Mouse (Mus musculus) hindbrain, embryonic 10.5 days (tissue): Measurements from ENCODE around the gene Il25. TPM values are rescaled to one million over a fixed set of nuclear protein-coding genes. Genes with fewer than 3 reads are reported as not detected.
"Not testable (repeated sequence)": the region's sequence is repeated elsewhere in the genome, so short reads cannot be mapped to it uniquely, and the experiment has no call there.

Source experiments
- DNase-seq: peaks from one replicate; pipeline ENCODE4 v3.0.0-alpha.2; 2017; ENCODE audit warnings: low spot score
- H3K27ac ChIP-seq: fragments of 300-500 bp; sonication (generic); 2 replicates; pipeline ENCODE4 v1.5.1; 2016; ENCODE audit warnings: mild to moderate bottlenecking, moderate library complexity
- H3K27me3 ChIP-seq: fragments of 300-500 bp; sonication (generic); 2 replicates; pipeline ENCODE4 v1.6.1; 2016; ENCODE audit warnings: mild to moderate bottlenecking; ENCODE audit not compliant: poor library complexity, insufficient read depth, severe bottlenecking
- H3K36me3 ChIP-seq: fragments of 300-500 bp; sonication (generic); 2 replicates; pipeline ENCODE4 v1.6.1; 2016; ENCODE audit warnings: mild to moderate bottlenecking, moderate library complexity
- H3K4me1 ChIP-seq: fragments of 300-500 bp; sonication (generic); replicated peaks from 2 replicates; pipeline ENCODE4 v1.6.1; 2016; ENCODE audit warnings: mild to moderate bottlenecking
- H3K4me3 ChIP-seq: fragments of 300-500 bp; sonication (generic); 2 replicates; pipeline ENCODE4 v1.5.1; 2016; ENCODE audit warnings: mild to moderate bottlenecking, moderate library complexity
- H3K9me3 ChIP-seq: fragments of 300-500 bp; sonication (generic); 2 replicates; pipeline ENCODE4 v1.6.1; 2016; ENCODE audit warnings: mild to moderate bottlenecking, moderate library complexity
- WGBS: fragments of 180-500 bp; shearing (Covaris S2); methylation state at CpG from one replicate; pipeline ENCODE4 v1.1.7; 2016; 5-methylcytosine and 5-hydroxymethylcytosine counted together
- polyA plus RNA-seq: library from polyadenylated mRNA; unstranded; fragments of >200 nt; fragmentation: Nextera tagmentation; extraction: Ambion mirVana; gene quantifications from 2 replicates; pipeline ENCODE4 v1.2.1, GENCODE M21; 2016

Il25 gene
- polyA plus RNA-seq, 1 experiment from 2014 or later = 0.24 TPM

- DNase-seq, H3K9me3 ChIP-seq, H3K36me3 ChIP-seq, H3K27ac ChIP-seq, H3K27me3 ChIP-seq, H3K4me3 ChIP-seq, H3K4me1 ChIP-seq: not testable (repeated sequence)
- WGBS = 89% methylated on average over 11 of the region's 11 CpGs
Observed at GRCm38 (mm10) chr14:54947008-54947407, 14.5 kb downstream of the Il25 start.

DNA sequence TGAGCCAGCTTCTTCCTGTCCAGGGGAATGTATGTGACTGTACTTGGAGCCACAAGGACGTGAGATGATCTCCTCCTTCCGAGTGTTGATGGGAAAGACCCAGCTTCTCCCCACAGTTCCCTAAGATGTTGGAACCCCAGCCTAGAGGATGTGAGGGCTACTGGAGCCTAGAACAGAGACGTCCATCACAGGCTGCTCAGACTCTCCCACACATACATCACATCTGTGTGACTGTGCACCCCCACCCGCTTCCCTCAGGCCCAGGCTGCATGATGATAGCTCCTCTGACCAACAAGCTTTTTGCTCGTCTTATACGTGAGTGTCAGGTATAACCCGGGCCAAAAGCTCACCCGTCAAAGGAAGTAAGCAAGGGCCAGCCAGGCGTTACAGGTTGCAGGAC, 16.3 kb downstream of the Il25 start:
- DNase-seq = no peak
- Histone ChIP-seq H3K4me3 (no peak overlapping the region), H3K9me3 (no peaks in the 10 kb centered on the region), H3K27me3 (peaks cover 6% of the 10 kb centered on the region; the same call in 1 of the 2 replicates), H3K27ac (no peak overlapping the region), H3K36me3 (no peaks in the 10 kb centered on the region), H3K4me1 (no peaks in the 10 kb centered on the region)
- WGBS = 92% methylated on average over 9 of the region's 9 CpGs

GRCm38 (mm10) chr14:54950493-54950892, 18.0 kb downstream of the Il25 start:
- no peaks in the 10 kb centered on the region for H3K4me1 ChIP-seq
- H3K9me3 ChIP-seq = no peaks in the 10 kb centered on the region
- H3K27me3 ChIP-seq = peaks cover 6% of the 10 kb centered on the region; the same call in 1 of the 2 replicates
- DNase-seq = no peak
- H3K27ac ChIP-seq = no peak overlapping the region
- H3K4me3 ChIP-seq = no peak overlapping the region
- WGBS = 64% methylated on average over 12 of the region's 12 CpGs
- H3K36me3 ChIP-seq = no peaks in the 10 kb centered on the region

- Histone ChIP-seq H3K36me3 (no peaks in the 10 kb centered on the region), H3K4me1 (no peaks in the 10 kb centered on the region), H3K4me3 (no peak overlapping the region), H3K9me3 (no peaks in the 10 kb centered on the region), H3K27me3 (peaks cover 6% of the 10 kb centered on the region; the same call in 1 of the 2 replicates), H3K27ac (no peak overlapping the region)
- DNase-seq = no peak
- 88% methylated on average over 6 of the region's 6 CpGs for WGBS
Observed at GRCm38 (mm10) chr14:54951587-54951986, 19.1 kb downstream of the Il25 start.

DNA sequence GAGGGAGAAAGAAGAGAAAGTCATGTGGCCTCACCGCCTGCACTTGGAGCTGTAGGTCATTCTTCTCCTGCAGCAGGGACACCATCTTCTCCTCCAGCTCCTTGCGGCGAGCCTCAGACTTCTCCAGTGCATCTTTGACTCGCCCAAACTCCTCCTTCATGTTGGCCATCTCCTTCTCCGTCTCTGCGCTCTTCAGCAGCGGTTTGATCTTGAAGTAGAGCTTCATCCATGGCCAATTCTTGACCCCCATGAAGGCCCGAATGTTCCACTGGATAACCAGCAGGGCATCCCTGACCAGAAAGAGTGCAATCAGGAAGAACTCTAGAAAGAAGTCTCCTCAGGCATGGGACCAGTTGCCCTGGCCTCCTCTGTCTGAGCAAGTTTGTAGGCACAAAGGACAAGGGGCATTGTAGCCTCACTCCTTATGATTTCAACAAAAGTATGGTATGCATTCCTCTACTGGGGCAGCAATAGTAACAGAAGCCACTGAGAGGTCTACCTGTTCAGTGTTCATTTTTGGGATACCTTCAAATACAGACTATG, 21.2 kb downstream of the Il25 start:
- H3K9me3 ChIP-seq = no peaks in the 10 kb centered on the region
- no peak overlapping the region for H3K27ac ChIP-seq
- H3K36me3 ChIP-seq = no peaks in the 10 kb centered on the region
- H3K27me3 ChIP-seq = peaks cover 6% of the 10 kb centered on the region; the same call in 1 of the 2 replicates
- H3K4me1 ChIP-seq = no peaks in the 10 kb centered on the region
- 89% methylated on average over 8 of the region's 8 CpGs for WGBS
- no peak for DNase-seq
- H3K4me3 ChIP-seq = no peak overlapping the region

DNA sequence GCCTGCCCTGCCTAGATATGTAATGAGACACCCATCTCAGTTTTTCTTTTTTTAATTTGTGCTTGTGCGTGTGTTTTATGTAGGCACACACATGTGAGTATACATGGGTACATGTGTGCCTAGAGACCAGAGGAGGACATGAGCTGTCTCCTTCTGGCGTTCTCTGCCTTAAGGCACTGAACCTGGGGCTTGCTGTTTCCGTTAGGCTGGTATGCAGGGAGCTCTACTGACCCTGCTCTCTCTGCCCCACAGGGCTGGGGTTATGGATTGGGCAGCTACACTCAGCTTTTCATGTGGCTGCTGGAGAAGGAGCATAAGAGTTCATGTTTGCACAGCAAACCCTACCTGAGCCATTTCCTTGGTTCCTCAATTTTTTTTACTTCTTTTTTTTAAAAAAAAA, 22.0 kb downstream of the Il25 start:
- DNase-seq = no peak
- H3K27me3 ChIP-seq = 0 out of 2 replicates have a peak, but pooled peaks cover 3% of the 10 kb centered on the region
- no peaks in the 10 kb centered on the region for H3K9me3 ChIP-seq
- no peaks in the 10 kb centered on the region for H3K36me3 ChIP-seq
- H3K27ac ChIP-seq = no peak overlapping the region
- no peak overlapping the region for H3K4me3 ChIP-seq
- 78% methylated on average over 3 of the region's 3 CpGs for WGBS
- no peaks in the 10 kb centered on the region for H3K4me1 ChIP-seq

DNA sequence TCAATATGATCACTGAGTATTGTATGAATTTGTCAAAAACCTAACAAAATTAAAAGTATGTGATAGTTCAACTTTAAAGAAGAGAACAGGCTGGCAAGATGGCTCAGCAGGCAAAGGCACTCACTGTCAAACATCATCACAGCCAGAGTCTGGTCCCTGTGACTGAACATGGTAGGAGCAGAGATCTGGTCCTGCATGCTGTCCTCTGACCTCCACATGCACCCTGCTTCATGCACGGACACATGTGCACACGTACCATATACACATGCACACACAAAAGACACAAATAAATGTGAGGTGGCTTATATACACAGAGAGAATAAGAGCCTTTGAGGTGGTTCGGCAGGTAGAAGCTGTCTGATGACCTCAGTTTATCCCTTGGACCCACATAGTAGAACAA, 23.0 kb downstream of the Il25 start:
- no peaks in the 10 kb centered on the region for H3K9me3 ChIP-seq
- no peak for DNase-seq
- peaks cover 2% of the 10 kb centered on the region; the same call in 1 of the 2 replicates for H3K4me1 ChIP-seq
- 0 out of 2 replicates have a peak, but pooled peaks cover under 1% of the 10 kb centered on the region for H3K27me3 ChIP-seq
- H3K36me3 ChIP-seq = no peaks in the 10 kb centered on the region
- H3K27ac ChIP-seq = no peak overlapping the region
- 89% methylated on average over 3 of the region's 3 CpGs for WGBS
- no peak overlapping the region for H3K4me3 ChIP-seq

- DNase-seq = no peak
- Histone ChIP-seq H3K9me3 (no peaks in the 10 kb centered on the region), H3K27ac (no peak overlapping the region), H3K4me1 (peaks cover 10% of the 10 kb centered on the region), H3K36me3 (no peaks in the 10 kb centered on the region), H3K27me3 (no peaks in the 10 kb centered on the region; the same call in 1 of the 2 replicates), H3K4me3 (no peak overlapping the region)
- WGBS = 86% methylated on average over 9 of the region's 9 CpGs
Observed at GRCm38 (mm10) chr14:54956533-54956932, 24.0 kb downstream of the Il25 start.

DNA sequence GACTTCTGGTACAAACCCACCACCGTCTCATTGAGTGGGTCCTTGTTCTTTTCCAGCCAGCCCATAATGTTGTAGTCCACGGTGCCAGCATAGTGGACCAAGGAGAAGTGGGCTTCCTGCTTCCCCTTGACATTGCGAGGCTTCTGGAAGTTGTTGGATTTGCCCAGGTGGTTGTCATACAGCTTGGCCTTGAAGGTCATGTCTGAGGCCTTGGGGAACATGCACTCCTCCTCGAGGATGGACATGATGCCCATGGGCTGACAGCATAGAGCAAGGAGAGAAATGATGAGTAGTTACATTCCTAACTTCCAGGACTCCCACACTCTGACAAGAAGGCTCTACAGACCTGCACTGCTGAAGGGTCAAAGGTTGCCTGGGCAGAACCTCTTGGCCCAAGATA, 26.0 kb downstream of the Il25 start:
- H3K27me3 ChIP-seq = no peaks in the 10 kb centered on the region; the same call in 1 of the 2 replicates
- H3K27ac ChIP-seq = no peak overlapping the region
- no peak overlapping the region for H3K4me3 ChIP-seq
- WGBS = 82% methylated on average over 4 of the region's 4 CpGs
- no peaks in the 10 kb centered on the region for H3K36me3 ChIP-seq
- peaks cover 10% of the 10 kb centered on the region for H3K4me1 ChIP-seq
- H3K9me3 ChIP-seq = no peaks in the 10 kb centered on the region
- no peak for DNase-seq

GRCm38 (mm10) chr14:54959197-54959596, 26.7 kb downstream of the Il25 start:
- H3K4me1 ChIP-seq = peaks cover 10% of the 10 kb centered on the region
- no peaks in the 10 kb centered on the region for H3K36me3 ChIP-seq
- H3K4me3 ChIP-seq = no peak overlapping the region
- no peaks in the 10 kb centered on the region for H3K9me3 ChIP-seq
- WGBS = 84% methylated on average over 3 of the region's 3 CpGs
- no peaks in the 10 kb centered on the region; the same call in 1 of the 2 replicates for H3K27me3 ChIP-seq
- no peak for DNase-seq
- no peak overlapping the region for H3K27ac ChIP-seq

GRCm38 (mm10) chr14:54959853-54960613, 27.5 kb downstream of the Il25 start:
- not testable (repeated sequence) for H3K9me3 ChIP-seq, H3K27ac ChIP-seq, H3K36me3 ChIP-seq, H3K27me3 ChIP-seq, H3K4me1 ChIP-seq, DNase-seq, H3K4me3 ChIP-seq
- WGBS = 90% methylated on average over 12 of the region's 12 CpGs

- Histone ChIP-seq H3K9me3 (no peaks in the 10 kb centered on the region), H3K4me3 (no peak overlapping the region), H3K27me3 (no peaks in the 10 kb centered on the region; the same call in 1 of the 2 replicates), H3K36me3 (no peaks in the 10 kb centered on the region), H3K4me1 (peaks cover 10% of the 10 kb centered on the region), H3K27ac (no peak overlapping the region)
- WGBS = 73% methylated on average over 10 of the region's 10 CpGs
- DNase-seq = no peak
Observed at GRCm38 (mm10) chr14:54960769-54961168, 28.3 kb downstream of the Il25 start.

DNA sequence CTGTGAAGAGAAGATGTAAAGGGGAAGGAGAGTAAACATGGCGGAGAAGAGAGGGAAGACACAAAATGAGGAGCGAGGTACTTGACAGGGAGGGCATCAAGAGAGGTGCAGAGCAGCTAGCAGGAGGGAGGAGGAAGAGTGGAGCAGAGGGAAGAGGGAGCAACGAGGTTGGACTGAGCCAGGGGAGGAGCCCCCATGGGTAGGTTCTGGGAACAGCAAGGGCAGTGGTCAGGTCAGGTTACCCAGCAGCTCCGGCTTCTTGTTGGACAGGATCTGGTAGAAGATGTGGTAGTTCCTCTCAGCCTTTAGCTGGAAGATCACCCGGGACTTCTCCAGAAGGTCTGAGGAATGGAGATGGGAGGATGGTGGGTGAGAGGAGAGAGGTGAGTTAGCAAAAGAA, 29.0 kb downstream of the Il25 start:
- H3K27me3 ChIP-seq = no peaks in the 10 kb centered on the region; the same call in 1 of the 2 replicates
- H3K4me3 ChIP-seq = no peak overlapping the region
- H3K36me3 ChIP-seq = no peaks in the 10 kb centered on the region
- H3K27ac ChIP-seq = no peak overlapping the region
- DNase-seq = no peak
- 80% methylated on average over 5 of the region's 5 CpGs for WGBS
- H3K4me1 ChIP-seq = peaks cover 10% of the 10 kb centered on the region
- no peaks in the 10 kb centered on the region for H3K9me3 ChIP-seq
